Mouse (Mus musculus): Measurements from ENCODE around the gene Fam78a.

Fam78a gene

GRCm38 (mm10) chr2:32084111-32084871 is at the start of gene Fam78a:
Fam78a (minus strand) TSS chr2:32084857.
- DNase-seq (ENCODE audit: low spot score), result no peak

- DNase-seq (ENCODE audit: low spot score), result peak; percentile 62
Measured at GRCm38 (mm10) chr2:32134039-32134438, 49.4 kb upstream of the Fam78a start.

- DNase-seq (ENCODE audit: low spot score), result peak; percentile 56
Measured at GRCm38 (mm10) chr2:32132567-32132992, 47.9 kb upstream of the Fam78a start.

- DNase-seq (ENCODE audit: low spot score), result no peak
Measured at GRCm38 (mm10) chr2:32131866-32132566, 47.4 kb upstream of the Fam78a start.

GRCm38 (mm10) chr2:32131205-32131834 is 46.7 kb upstream of the Fam78a start:
- peak; percentile 33 for DNase-seq (ENCODE audit: low spot score)

- peak; percentile 40 for DNase-seq (ENCODE audit: low spot score)
Measured at GRCm38 (mm10) chr2:32130435-32130834, 45.8 kb upstream of the Fam78a start.

GRCm38 (mm10) chr2:32129383-32130074 is 44.9 kb upstream of the Fam78a start:
- DNase-seq (ENCODE audit: low spot score), result no peak

- DNase-seq (ENCODE audit: low spot score), result no peak
Measured at GRCm38 (mm10) chr2:32128536-32128841, 43.8 kb upstream of the Fam78a start.

- peak; percentile 63 for DNase-seq (ENCODE audit: low spot score)
Measured at GRCm38 (mm10) chr2:32127653-32128535, 43.2 kb upstream of the Fam78a start.

- DNase-seq (ENCODE audit: low spot score), result no peak
Measured at GRCm38 (mm10) chr2:32121785-32122184, 37.1 kb upstream of the Fam78a start.

- DNase-seq (ENCODE audit: low spot score), result no peak
Measured at GRCm38 (mm10) chr2:32121150-32121549, 36.5 kb upstream of the Fam78a start.

GRCm38 (mm10) chr2:32119802-32120750 is 35.4 kb upstream of the Fam78a start:
- no peak for DNase-seq (ENCODE audit: low spot score)

GRCm38 (mm10) chr2:32115851-32116268 is 31.2 kb upstream of the Fam78a start:
- DNase-seq (ENCODE audit: low spot score), result no peak

GRCm38 (mm10) chr2:32112548-32112947 is 27.9 kb upstream of the Fam78a start:
- DNase-seq (ENCODE audit: low spot score), result no peak

GRCm38 (mm10) chr2:32111268-32111667 is 26.6 kb upstream of the Fam78a start:
- no peak for DNase-seq (ENCODE audit: low spot score)

- no peak for DNase-seq (ENCODE audit: low spot score)
Measured at GRCm38 (mm10) chr2:32105930-32106329, 21.3 kb upstream of the Fam78a start.

GRCm38 (mm10) chr2:32105117-32105913 is 20.7 kb upstream of the Fam78a start:
- no peak for DNase-seq (ENCODE audit: low spot score)

GRCm38 (mm10) chr2:32104122-32104521 is 19.5 kb upstream of the Fam78a start:
- no peak for DNase-seq (ENCODE audit: low spot score)

- DNase-seq (ENCODE audit: low spot score), result no peak
Measured at GRCm38 (mm10) chr2:32103557-32103956, 18.9 kb upstream of the Fam78a start.
